Mouse (Mus musculus) layer of hippocampus, postnatal 36 days (tissue): ENCODE data around the gene Cd3eap. TPM values are rescaled to one million over a fixed set of nuclear protein-coding genes. Genes with fewer than 3 reads are reported as not detected.

Experiments
- DNase-seq, 2 experiments: peaks; one replicate each; pipeline ENCODE4 v3.0.0; 2022
- total RNA-seq, 2 experiments: library from RNA; stranded (reverse); gene quantifications; 2 replicates each; pipeline ENCODE4 v1.2.3; 2021

Gene Cd3eap
- total RNA-seq, result 10 to 100 TPM; 17.6 to 19.4 TPM

DNA sequence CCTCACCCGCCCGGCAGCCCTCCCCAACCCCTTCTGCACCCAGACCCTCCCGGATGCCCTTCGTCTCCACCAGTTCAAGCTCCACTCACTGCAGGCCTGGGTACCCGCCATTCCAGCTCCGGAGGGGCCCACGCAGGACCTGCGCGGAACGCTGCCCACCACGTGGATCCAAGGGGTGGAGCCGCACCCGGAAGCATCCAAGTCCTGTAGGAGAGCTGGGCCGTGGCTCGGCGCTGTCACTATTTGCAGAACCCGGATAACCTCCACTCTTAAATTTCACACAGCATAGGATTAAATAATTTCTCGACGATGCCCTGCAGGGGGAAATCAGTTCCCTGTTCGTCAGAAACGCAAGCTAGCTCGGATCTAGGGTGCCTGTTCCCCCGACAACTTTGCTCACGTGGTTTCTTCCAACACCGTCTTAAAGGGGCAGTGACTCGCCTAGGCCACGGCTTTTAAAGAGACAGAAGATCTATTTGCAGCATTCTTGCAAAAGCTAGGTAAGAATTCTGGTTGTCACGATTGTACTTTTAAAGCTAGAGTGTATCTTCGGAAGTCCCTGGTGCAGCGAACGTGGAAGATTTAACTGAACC is at the start of gene Cd3eap, which contains the start of gene Ppp1r13l:
Gene Cd3eap, minus strand, starts transcription at position 185 of the 593 bp plus-strand sequence.
Gene Ppp1r13l, plus strand, starts transcription at position 451 of the 593 bp plus-strand sequence.
- peak; percentile 89 to 90 for DNase-seq

DNA sequence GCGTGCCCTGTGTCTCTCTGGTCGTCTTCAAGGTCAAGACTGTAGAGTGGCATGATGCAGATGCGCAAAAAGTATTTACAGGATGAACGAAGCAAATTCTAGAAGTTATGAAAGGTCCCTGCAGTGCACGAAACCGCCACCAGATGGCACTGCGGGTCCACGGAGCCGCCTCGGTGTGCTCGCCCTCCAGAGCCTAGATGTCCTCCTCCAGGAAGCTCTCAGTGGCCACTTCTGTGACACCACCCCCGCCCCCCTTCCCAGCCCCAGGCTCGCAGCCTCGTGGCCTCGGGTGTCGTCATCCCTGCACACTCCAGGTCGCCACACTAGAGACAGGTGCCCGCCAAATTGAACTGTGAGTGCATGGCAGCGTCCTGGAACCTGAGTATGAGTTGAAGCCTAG is 46.1 kb upstream of the Cd3eap start:
- DNase-seq, result peak; percentile 74 to 80

DNA sequence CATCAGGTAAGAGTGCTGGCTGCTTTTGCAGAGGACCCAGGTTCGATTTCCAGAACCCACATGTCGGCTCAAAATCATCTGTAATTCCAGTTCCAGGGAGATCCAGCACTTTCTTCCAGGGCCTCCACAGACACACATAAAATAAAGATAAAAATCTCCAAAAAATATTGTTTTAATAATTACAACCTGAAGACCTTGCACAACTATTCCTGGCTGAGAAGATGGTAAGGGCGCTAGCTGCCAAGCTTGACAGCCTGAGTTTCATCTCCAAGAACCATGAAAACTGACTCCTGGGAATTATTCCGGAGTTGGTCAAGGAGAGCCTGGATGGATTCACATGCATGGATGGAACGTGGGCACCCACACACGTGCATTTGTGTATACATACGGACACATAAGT is 45.2 kb upstream of the Cd3eap start, which contains the start of gene Ckm:
Gene Ckm, plus strand, starts transcription at position 301 of the 400 bp plus-strand sequence.
- DNase-seq, result no peak

DNA sequence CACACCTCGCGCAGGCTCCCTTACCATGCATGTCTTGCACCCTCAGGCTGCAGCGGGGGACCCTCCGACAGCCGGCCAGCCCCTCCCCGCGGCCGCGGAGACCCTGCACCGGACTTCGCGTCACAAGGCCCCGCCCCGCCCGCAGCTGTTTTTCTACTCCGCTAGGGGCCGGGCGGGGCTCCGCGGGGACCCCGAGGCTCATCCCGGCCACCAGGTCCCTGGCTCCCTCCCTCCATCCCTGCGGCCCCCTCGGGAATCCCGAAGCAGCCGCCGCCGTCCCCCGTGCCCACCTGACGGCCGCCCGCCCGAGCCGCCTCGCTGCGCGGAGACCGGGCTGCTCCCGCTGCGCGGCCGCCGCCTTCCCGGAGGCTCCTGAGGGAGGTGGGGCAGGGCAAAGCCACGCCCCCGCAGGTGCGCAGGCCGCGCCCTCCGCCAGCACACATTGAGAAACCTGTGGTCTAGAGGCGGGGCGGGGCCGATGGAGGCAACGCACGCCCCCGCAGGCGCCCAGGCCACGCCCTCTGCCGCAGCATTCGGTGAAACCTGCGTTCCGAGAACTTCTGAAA is 44.5 kb upstream of the Cd3eap start, which contains the start of gene Klc3:
Gene Klc3, minus strand, starts transcription at position 374 of the 566 bp plus-strand sequence.
- no peak for DNase-seq

DNA sequence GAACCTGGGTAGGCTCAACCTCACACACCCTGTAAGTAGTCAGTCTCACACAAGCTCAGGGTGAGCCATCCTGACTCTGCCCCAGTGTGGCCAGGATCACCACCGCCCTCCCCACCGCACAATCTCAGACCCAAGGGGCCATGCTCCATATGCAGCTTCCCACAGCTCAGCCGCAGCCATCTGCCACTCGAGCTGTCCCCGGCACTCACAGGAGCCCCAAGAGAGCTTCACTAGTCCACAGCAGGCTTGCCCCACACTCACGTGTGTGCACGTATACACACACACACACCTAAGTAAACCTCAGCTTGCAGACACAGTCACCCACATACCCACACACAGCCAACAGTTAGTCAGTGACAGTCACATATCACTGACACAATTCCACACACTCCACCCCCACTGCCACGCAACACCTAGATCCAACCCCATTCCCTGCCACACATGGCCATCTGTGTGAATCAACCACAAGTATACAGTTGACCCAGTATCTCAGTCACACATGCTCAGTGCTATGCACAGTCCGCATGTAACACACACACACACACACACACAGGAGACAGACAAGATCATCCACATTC is 43.3 kb upstream of the Cd3eap start:
- DNase-seq, result no peak

DNA sequence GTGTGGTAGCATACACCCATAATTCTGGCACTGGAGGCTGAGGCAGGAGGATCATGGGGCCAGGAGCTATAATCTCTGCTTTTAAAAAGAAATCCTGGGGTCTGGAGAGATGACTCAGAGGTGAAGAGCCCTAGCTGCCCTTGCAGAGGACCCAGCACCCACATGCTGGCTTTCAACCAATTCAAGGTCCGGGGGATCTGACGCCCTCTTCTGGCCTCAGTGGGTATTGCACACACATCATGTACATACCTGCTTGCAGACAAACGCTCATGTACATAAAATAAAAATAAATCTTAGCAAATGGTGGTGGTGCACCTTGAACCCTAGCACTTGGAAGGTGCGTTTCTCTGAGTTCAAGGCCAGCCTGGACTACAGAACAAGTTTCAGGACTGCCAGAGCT is 41.7 kb upstream of the Cd3eap start:
- no peak for DNase-seq

DNA sequence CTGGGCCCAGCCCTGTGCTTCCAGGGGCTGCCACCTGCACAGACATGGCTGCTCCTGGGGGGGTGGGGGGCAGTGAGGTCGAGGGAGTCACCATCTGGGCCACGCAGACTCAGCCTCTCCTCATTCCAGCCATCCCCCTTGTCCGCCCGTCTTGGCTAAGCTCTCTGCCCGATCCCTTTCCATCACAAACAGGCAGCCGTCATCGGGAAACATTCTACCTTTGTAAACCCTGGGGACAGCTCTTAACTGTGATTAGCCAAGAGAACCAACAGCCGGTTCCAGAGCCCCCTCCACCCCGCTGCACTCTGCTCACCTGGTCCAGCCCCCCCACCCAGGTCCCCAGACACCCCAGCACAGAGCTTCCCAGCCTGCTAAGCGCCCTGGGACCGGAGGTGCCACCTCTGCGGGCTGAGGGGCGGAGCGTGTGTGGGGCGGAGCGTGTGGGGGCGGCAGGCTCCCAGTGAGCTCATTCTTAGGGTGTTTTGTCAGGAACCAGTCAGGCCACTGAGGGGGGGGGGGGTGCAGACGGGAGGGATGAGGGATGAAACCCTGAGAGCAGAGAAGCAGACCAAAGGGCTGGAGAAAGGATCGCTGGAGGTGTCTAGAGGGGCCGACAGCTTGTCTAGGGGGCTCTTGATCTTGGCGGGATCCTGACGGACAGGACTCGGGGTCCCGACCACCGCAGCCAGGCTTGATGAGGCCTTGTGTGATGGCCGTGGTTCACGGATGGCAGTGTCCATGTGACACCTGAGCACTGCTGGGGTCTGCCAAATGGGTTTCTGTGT is 40.4 kb upstream of the Cd3eap start:
- no peak for DNase-seq

DNA sequence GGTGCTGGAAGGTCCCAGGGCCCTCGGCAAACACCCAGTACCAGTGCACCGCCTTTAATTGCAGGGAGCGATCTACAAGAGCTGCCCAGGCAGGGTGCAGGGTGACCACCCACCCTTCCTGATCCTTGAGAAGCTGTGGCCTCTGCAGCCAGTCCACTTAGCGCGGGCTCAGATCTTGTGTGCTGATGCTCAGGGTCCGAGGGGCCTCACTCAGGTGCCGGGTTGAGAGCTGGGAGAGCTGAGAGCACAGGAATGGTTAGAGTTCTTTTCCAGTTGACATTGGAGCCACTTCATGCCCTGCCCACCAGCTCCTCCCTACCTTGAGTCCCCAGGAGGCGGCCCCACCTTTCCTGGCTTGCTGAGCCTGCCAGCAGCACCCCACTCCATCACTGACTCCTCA is 35.2 kb upstream of the Cd3eap start:
- DNase-seq, result no peak

DNA sequence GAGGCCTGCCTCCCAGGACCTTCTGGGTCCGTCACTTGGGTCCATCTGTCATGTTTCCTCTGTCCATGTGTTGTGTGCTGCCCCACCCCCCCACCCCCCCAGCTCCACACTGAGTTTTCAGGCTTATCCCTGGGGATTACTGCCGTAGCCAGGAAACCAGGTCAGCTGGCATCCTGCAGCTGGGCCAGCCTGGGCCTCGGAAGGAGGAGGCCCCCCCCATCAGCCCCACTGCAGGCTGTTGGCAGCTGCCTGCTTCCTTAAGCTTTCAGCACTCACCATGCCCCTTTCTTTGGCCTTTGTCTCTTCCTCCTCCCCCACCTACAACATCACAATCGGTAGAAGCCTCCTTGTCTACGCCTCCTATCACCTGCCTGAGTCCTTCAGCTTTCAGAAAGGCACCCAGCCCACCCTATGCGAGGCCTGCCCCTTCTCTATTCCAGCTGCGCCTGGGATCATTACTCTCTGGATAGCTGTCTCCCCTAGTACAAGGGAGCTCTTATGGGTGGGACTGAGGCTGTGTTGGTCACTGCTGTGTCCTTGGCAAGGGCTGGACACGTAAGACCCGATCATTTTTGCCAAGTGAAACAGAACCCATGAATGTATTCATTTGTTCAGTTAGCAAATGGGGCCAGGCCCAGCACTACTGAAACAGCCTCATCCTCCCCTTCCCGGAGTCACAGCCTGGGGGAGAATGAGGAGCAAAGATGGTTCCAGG is 29.6 kb upstream of the Cd3eap start:
- DNase-seq, result peak in 1 of 2 experiments; percentile 41

DNA sequence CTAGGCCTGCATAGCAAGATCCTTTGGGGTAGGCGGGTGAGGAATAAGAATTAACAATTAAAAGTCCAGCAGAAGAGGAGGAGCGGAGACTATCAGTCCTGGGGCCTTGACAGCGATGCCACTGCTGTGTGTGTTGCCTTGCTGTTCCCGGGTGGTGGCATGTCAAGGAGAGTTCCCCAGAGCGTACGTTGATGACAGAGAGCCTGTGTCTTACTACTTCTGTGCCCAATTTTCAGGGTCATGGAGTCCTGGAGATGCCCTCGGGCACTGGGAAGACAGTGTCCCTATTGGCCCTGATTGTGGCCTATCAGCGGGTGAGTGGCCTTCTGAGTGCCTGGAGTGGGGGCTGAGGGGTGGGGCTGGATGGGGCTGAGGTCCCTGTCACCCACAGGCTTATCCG is 24.4 kb upstream of the Cd3eap start:
- DNase-seq, result no peak

DNA sequence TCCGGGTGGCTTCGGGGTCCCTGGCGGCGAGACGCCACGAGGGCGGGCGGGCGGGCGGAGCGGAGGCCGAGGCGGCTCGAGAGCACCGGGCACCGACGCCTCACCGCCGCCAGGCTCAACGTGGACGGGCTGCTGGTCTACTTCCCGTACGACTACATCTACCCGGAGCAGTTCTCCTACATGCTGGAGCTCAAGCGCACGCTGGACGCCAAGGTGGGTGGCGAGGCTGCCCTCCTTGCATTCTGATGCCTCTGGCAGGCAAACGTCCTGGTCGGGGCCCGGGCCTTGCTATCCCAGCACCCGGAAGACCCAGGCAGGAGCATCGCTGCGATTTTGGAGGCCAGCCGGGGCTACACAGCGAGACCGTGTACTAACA is 22.9 kb upstream of the Cd3eap start:
- DNase-seq, result no peak

DNA sequence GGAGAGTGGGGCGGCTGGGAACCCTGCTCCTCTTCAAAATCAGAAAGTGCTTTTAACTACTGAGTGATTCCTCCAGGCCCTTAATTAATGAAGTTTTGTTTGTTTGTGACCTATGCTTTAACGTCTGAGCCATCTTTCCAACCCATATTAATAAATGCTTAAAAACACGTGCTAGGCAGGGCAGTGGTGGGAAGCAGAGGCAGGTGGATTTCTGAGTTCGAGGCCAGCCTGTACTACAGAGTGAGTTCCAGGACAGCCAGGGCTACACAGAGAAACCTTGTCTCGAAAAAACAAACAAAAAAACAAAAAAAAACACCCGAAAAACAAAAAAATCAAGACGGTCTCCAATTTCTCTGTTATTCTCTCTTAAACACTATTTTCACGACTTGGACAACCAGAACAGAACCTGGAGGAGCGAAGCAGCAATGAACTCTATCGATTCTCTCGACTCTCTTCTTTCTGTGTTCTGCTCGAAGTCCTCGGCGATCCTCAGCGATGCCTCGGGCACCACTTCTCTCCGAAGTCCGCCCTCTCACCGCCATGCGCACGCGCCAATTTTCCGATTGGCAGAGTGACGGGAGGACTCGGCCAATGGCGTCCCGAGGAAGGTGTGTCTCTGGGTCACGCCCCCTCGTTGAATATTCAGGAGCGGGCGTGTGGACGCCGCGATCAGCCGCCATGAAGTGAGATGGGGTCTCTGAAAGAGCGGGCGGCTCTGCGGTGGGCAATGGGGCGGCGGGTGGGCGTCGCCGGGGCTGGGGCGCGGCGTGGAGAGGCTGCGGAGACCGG is 22.3 kb upstream of the Cd3eap start, which contains the start of gene Ercc2:
Gene Ercc2, plus strand, starts transcription at position 634 of the 789 bp plus-strand sequence.
- peak; percentile 98 to 99 for DNase-seq

DNA sequence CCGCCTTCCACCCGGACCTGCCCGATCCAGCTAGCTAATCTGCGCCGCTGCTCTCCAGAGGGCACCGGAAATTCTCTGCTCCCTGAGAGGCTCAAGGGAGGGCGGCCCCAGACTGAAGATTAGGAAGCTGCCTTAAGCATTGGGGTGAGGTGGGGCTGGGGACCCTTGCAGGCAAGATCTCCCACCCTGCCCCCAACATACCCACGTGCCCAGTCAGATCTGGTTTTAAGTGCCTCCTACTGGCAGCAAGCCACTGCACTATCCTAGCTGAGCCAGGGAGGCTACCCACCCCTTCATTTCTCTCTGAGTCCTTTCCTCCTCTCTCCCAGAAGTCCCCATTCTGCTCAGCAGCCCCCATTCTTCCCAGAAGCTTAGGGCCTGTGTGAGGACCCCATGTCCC is 18.8 kb upstream of the Cd3eap start:
- DNase-seq, result no peak

DNA sequence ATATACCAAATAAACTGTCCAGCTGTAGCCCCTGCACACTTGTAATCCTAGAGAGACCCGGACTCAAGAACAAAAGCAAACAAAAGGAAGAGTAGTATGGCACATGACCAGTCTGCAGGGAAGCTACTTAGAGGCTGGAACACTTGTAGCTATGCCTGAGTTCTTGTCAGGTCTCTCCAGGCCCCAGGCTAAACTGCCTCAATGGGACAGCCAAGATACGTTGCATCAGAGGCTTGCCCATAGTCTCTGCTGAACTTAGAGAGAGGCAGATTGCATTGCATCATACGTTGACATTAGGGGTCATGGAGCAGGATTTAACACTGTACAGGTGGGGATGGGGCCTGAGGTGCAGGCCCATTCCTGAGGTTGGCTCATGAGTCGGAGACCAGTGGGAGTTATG is 16.7 kb upstream of the Cd3eap start:
- no peak for DNase-seq

DNA sequence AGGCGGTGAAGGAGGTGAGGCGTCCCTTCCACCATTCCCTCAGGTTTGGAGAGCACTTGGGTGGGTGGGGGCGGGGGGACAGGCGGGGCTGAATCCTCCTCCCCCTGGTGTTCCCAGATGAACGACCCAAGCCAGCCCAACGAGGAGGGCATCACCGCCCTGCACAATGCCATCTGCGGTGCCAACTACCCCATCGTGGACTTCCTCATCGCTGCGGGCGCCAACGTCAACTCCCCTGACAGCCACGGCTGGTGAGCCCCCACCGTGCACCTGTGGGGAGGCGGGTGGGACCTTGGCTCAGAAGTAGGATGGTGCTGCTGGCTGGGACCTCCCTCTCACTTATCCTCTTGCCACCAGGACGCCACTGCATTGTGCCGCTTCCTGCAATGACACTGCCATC is 16.1 kb upstream of the Cd3eap start:
- no peak for DNase-seq

DNA sequence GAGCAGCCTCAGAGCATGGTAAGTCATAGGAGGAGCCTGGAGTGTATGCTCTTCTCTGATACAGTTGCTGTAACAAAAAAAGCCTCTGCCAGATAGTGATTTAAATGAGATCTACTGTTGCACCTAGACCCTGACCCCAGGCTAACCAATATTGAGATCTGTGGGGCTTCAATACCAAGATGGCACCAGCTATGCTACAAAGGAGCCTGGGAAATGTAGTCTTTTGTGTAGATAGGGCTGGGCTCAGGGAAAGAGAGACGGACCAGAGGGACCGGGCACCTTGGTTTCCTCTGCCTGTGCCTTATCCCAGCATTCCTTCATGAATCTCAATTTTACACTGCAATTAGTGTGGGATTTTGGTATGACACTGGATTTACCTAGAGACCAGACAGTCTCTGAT is 14.1 kb upstream of the Cd3eap start:
- DNase-seq, result no peak

DNA sequence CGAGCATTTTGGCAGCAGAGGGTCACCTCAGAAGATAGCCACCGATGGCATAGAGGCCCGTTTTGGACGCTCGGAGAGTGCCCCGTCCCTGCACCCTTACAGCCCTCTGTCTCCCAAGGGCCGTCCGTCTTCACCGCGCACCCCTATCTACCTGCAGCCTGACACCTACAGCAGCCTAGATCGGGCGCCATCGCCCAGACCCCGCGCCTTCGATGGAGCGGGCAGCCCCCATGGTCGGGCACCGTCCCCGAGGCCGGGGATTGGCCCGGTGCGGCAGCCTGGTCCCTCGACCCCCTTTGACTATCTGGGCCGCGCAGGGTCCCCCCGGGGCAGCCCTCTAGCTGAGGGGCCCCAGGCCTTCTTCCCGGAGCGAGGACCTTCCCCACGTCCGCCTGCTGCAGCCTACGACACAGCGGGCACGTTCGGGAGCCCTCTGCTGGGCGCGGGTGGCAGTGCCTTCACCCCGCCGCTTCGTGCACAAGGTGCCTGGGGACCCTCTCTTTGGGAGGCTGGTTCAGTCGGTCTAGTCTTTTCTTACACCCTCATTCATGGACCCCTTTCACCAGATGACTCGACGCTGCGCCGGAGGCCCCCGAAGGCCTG is 10.6 kb upstream of the Cd3eap start:
- DNase-seq, result peak; percentile 68 to 71

DNA sequence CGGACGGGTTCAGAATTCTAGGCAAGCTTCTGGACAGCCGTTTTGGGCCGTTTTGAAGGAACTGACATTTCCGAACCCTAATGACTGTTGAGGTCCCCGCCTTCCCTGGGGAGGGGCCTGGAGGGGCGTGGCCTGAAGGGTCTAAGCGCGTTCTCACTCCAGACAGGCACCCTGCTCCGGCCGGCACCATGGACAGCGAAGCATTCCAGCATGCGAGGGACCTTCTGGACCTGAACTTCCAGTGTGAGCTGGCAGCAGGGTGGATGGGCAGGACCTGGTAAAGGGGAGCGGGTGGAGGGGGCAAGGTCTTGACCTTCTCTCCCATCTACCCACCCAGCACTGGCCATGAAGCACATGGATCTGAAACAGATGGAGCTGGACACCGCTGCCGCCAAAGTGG is 9.1 kb upstream of the Cd3eap start:
- no peak for DNase-seq

DNA sequence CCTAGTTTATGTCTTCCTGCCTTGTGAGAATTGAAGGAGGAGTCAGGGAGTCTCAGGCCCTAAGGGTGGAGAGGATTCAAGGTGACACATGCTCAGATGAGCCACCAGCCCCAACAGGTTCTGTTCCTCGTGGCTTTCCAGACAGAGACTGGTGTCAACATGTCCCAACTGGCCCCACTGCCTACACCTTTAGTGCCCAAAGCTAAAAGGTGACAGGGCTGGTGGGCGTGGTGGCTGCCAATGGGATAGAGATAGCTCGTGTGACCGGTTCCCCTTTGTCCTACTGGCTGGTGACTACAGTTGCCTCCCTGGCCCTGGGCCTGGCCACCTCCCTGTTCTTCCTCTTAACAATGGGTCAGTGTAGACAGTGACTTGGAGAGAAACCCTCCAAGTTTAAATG is 6.1 kb upstream of the Cd3eap start:
- no peak for DNase-seq

DNA sequence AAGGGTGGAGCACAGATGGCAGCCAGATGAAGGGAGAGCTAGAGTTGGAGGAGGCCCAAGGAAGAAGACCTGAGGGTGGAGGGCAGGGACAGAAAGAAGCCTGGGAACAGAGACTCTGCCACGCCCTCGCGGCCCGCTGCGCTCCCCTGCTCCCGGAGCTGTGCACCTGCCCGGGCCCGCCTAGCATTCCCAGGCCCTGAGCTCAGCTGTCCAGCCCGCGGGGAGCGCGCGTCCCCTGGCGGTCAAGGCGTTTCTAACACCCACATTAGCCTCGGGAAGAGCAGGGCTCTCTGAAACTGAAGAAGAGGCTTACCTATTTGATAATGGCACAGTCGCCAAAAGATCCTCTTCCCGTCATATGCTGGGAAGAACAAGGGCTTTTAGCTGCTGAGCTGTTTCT is 4.6 kb upstream of the Cd3eap start:
- DNase-seq, result peak in 1 of 2 experiments; percentile 54

DNA sequence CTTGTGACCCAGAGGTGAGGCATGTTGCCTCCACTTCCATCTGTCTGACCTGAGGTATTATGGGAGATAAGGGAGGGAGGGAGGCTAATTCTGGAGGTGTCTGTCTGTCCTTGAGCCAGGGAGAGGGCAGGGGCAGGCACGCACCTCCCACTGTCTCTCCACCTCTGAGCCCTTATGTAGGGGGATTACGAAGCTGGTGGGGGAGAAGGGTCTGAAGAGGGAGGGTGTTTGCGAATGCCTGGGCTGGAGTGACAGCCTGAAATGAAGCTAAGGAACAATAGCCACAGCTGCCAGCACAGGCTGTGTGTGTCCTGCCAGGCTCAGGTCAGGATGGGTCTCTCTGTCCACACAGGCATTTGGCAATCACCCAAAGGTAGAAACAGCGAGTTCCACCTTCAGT is 3.0 kb upstream of the Cd3eap start:
- DNase-seq, result no peak
